Mouse (Mus musculus): ENCODE measurements at regions not wholly inside any gene's neighbourhood (a gene's known extent, or its start where the extent isn't known, plus 50 kb on each side); places are given as distances from the start of the nearest gene placed in this dataset.

DNA sequence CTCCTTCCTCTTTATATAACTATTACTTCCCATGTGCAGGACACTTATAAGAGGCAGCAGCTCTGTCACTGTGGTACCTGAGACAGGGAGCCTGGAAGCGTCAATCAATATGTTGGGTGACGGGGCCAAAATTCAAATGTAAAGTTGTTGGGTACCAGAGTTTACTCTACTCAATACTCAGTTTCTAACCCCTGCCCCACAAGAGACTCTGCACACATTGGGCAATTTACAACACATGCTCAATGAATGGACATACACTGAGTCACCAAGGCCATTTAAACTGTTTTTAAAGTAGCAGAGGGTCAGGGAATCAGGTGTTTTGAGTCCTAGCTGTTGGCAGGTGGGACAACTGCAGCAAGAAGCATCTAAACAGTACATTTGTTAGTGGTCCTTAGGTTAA, 176.4 kb upstream of the Sall1 start:
- in situ Hi-C loops (cut with MboI, MseI): no loop called here

DNA sequence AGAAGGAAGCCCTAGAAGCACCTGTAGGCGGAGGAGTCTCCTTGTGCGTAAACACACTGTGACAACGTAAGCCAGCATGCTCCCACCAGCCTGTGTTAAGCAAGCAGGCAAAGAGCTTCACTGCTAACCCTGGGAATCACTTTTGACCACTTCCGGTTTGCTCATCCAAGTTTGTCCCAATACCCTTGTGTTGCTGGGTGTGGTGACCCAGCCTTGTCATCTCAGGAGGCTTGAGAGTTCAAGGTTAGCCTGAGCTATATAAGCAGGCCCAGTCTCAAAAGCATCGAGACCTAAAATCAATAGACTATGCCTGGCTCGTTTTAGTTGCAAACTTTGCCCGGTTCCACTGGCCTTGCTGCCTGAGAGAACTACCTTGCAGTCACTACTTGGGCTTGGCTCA, 175.2 kb upstream of the Sall1 start:
- in situ Hi-C loops (cut with MboI, MseI): no loop called here

- in situ Hi-C loops (cut with MboI, MseI): no loop called here
Observed at GRCm38 (mm10) chr8:89217689-89218088, 173.7 kb upstream of the Sall1 start.

DNA sequence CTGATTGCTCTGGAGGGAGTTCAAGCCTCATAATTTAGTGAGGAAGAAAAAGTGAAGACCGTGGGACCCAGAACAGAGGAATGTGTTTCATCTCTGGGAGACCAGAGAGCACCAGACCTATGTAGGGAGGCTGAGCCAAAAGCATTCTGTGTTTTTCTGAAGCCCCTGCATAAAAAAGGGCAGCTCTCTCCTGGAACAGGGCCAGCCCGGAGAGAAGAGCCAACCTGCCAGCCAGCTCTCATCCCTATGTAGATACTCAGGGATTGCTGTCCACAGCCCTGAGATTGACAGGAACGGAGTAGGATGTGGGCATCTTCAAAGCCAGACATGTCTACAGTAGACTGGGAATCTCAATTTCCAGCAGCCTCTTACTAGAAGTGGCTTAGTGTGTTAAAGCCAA, 168.0 kb upstream of the Sall1 start:
- in situ Hi-C loops (cut with MboI, MseI): no loop called here

- in situ Hi-C loops (cut with MboI, MseI): no loop called here
Observed at GRCm38 (mm10) chr8:89210684-89211083, 166.7 kb upstream of the Sall1 start.

DNA sequence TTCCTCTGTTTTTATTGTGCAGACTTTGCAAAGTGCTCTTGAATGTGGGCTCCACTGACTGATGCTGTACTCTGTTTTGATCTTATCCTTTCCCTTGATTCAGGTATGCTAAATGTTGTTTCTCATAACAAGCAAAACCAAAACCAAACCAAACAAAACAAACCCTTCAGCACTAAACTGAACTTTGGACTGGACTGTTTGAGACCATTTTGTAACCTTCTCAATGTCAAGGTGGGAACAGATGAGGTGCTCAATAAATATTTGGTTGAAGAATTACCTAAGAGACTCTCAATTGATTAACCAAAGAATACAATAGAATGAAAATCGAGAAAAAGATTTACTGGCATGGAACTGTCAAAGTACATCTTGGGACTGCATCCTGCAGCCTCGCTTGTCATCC, 163.9 kb upstream of the Sall1 start:
- in situ Hi-C loops (cut with MboI, MseI): no loop called here

DNA sequence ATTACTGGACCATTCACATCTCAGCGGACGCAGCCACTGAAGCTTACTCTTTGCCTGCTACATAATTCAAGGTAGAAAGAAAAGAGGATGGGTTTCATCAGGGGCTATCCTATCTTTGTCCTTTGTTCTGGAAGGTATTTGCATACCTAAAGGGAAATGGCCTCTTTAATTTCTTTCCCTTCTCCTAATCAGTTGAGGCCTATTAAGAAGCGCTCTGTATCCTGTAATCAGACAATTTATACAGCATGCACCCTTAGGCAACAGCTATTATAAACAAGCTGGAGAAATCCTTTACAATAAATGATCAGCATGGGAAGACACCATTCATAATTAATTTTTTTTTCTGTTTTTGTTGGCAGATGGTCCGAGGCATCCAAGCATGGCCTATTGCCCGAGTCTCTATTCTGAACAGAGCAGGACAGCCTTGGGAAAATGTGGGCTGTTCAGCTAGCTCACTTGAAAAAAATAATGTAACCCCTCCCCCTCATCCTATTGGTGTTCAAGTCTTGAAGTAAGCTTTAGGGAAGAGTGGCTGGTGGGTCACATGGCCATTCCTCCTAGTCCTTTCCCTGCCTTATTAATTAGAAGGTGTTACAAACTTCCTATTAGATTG, 158.6 kb upstream of the Sall1 start:
- in situ Hi-C loops (cut with MboI, MseI): no loop called here

DNA sequence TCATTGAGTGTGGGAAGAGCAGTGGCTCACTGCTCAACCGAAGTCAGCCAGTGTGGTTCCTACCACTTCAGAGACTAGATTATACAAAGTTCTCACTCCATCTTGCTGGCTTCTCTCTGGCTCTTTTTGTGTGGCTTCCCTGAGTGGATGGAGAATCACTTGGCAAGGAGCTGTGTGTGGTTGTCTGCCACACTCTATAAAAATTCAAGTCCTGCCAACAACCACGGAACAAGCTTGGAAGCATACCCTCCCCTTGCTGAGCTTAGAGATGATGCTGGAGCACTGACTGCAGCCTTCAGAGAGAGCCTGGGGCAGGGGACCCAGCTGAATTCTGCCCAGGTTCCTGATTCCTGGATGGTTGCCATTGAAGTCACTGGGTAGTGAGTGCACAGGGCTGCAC, 156.3 kb upstream of the Sall1 start:
- in situ Hi-C loops (cut with MboI, MseI): no loop called here

GRCm38 (mm10) chr8:89185314-89185713, 141.4 kb upstream of the Sall1 start:
- in situ Hi-C loops (cut with MboI, MseI): loop anchor here in 1 of 2 experiments (10.0 kb wide), 1 partner anchor 221 kb away; no protein-coding TSS in a partner anchor

- in situ Hi-C loops (cut with MboI, MseI): no loop called here
Observed at GRCm38 (mm10) chr8:89175631-89176030, 131.7 kb upstream of the Sall1 start.

- in situ Hi-C loops (cut with MboI, MseI): no loop called here
Observed at GRCm38 (mm10) chr8:89171561-89171960, 127.6 kb upstream of the Sall1 start.

- in situ Hi-C loops (cut with MboI, MseI): no loop called here
Observed at GRCm38 (mm10) chr8:89169484-89169883, 125.5 kb upstream of the Sall1 start.

GRCm38 (mm10) chr8:89167026-89167425, 123.1 kb upstream of the Sall1 start:
- in situ Hi-C loops (cut with MboI, MseI): no loop called here

- in situ Hi-C loops (cut with MboI, MseI): loop anchor here in 1 of 2 experiments (5.0 kb wide), 1 partner anchor 705 kb away; no protein-coding TSS in a partner anchor
Observed at GRCm38 (mm10) chr8:89156909-89157308, 112.9 kb upstream of the Sall1 start.

- in situ Hi-C loops (cut with MboI, MseI): no loop called here
Observed at GRCm38 (mm10) chr8:89153605-89154004, 109.6 kb upstream of the Sall1 start.

- in situ Hi-C loops (cut with MboI, MseI): no loop called here
Observed at GRCm38 (mm10) chr8:89152867-89153595, 109.1 kb upstream of the Sall1 start.

- in situ Hi-C loops (cut with MboI, MseI): no loop called here
Observed at GRCm38 (mm10) chr8:89152331-89152730, 108.4 kb upstream of the Sall1 start.

DNA sequence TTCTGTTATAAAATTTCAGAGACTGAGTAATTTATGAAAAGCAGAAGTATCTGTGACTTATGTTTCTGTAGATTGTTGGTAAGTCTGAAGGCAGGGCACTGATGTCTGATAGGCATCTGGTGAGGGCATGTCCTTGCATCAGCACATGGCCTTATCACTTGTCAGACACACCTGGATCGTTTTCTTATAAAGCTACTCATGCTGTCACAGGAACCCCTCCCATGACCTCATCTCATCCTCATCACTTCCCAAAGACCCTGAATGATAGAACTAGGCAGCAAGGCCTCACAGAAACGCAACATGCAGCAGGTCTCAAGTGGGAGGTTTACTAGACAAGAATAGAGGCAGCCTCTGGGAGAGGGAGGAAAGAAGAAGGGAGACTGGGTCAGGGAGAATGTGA, 107.0 kb upstream of the Sall1 start:
- in situ Hi-C loops (cut with MboI, MseI): no loop called here

GRCm38 (mm10) chr8:89141529-89142235, 97.7 kb upstream of the Sall1 start:
- in situ Hi-C loops (cut with MboI, MseI): no loop called here

- in situ Hi-C loops (cut with MboI, MseI): no loop called here
Observed at GRCm38 (mm10) chr8:89139876-89140275, 95.9 kb upstream of the Sall1 start.

GRCm38 (mm10) chr8:89138416-89139125, 94.6 kb upstream of the Sall1 start:
- in situ Hi-C loops (cut with MboI, MseI): no loop called here
